Mouse (Mus musculus): ENCODE results near the gene Ftcd.

Gene Ftcd

GRCm38 (mm10) chr10:76575374-76575773 lies at the start of gene Ftcd:
Gene Ftcd, plus strand, starts transcription at chr10:76575648.
- DNase-seq (ENCODE audit: inconsistent ontology term): no peak

- no peak for DNase-seq (ENCODE audit: inconsistent ontology term)
Measured at GRCm38 (mm10) chr10:76530922-76531321, 44.5 kb upstream of the Ftcd start.

GRCm38 (mm10) chr10:76531375-76531774 lies 44.1 kb upstream of the Ftcd start, which contains the start of gene Lss:
Gene Lss, plus strand, starts transcription at chr10:76531588.
- peak; percentile 98 for DNase-seq (ENCODE audit: inconsistent ontology term)

GRCm38 (mm10) chr10:76531828-76532227 lies 43.6 kb upstream of the Ftcd start:
- DNase-seq (ENCODE audit: inconsistent ontology term): no peak

- no peak for DNase-seq (ENCODE audit: inconsistent ontology term)
Measured at GRCm38 (mm10) chr10:76535526-76535925, 39.9 kb upstream of the Ftcd start.

GRCm38 (mm10) chr10:76537619-76538018 lies 37.8 kb upstream of the Ftcd start:
- no peak for DNase-seq (ENCODE audit: inconsistent ontology term)

GRCm38 (mm10) chr10:76541336-76542085 lies 33.9 kb upstream of the Ftcd start:
- DNase-seq (ENCODE audit: inconsistent ontology term): no peak

- no peak for DNase-seq (ENCODE audit: inconsistent ontology term)
Measured at GRCm38 (mm10) chr10:76542636-76543375, 32.6 kb upstream of the Ftcd start.

- DNase-seq (ENCODE audit: inconsistent ontology term): no peak
Measured at GRCm38 (mm10) chr10:76546566-76546965, 28.9 kb upstream of the Ftcd start.

GRCm38 (mm10) chr10:76548218-76548617 lies 27.2 kb upstream of the Ftcd start:
- no peak for DNase-seq (ENCODE audit: inconsistent ontology term)

GRCm38 (mm10) chr10:76550458-76550857 lies 25.0 kb upstream of the Ftcd start:
- no peak for DNase-seq (ENCODE audit: inconsistent ontology term)

GRCm38 (mm10) chr10:76551556-76551955 lies 23.9 kb upstream of the Ftcd start:
- DNase-seq (ENCODE audit: inconsistent ontology term): no peak

- DNase-seq (ENCODE audit: inconsistent ontology term): no peak
Measured at GRCm38 (mm10) chr10:76554061-76554460, 21.4 kb upstream of the Ftcd start.

- no peak for DNase-seq (ENCODE audit: inconsistent ontology term)
Measured at GRCm38 (mm10) chr10:76561972-76562371, 13.5 kb upstream of the Ftcd start, which contains the start of gene Spatc1l. Gene Spatc1l, plus strand, starts transcription at chr10:76562272.

GRCm38 (mm10) chr10:76569996-76570685 lies 5.3 kb upstream of the Ftcd start:
- DNase-seq (ENCODE audit: inconsistent ontology term): no peak

GRCm38 (mm10) chr10:76571070-76571469 lies 4.4 kb upstream of the Ftcd start:
- DNase-seq (ENCODE audit: inconsistent ontology term): no peak

GRCm38 (mm10) chr10:76572151-76572550 lies 3.3 kb upstream of the Ftcd start:
- DNase-seq (ENCODE audit: inconsistent ontology term): peak; percentile 13

GRCm38 (mm10) chr10:76576920-76577319 lies 1.5 kb downstream of the Ftcd start:
- DNase-seq (ENCODE audit: inconsistent ontology term): no peak

GRCm38 (mm10) chr10:76584138-76584537 lies 8.7 kb downstream of the Ftcd start:
- no peak for DNase-seq (ENCODE audit: inconsistent ontology term)

- DNase-seq (ENCODE audit: inconsistent ontology term): no peak
Measured at GRCm38 (mm10) chr10:76586190-76586589, 10.7 kb downstream of the Ftcd start.

- no peak for DNase-seq (ENCODE audit: inconsistent ontology term)
Measured at GRCm38 (mm10) chr10:76590197-76590596, 14.7 kb downstream of the Ftcd start.

- DNase-seq (ENCODE audit: inconsistent ontology term): no peak
Measured at GRCm38 (mm10) chr10:76596338-76596737, 20.9 kb downstream of the Ftcd start.

All from Muller cell, postnatal 12 days (primary cell).